Mouse (Mus musculus): ENCODE measurements around the gene Tcaim.
"Not testable (repeated sequence)": the region's sequence is repeated elsewhere in the genome, so short reads cannot be mapped to it uniquely, and the experiment has no call there.

GRCm38 (mm10) chr9:122847811-122848311 is 42.5 kb downstream of the Tcaim start:
- not testable (repeated sequence) for TF ChIP-seq CTCF (IDR thresholded peaks at IDR 0.05; ENCODE audit: low read depth, low read length); POLR2A (IDR thresholded peaks at IDR 0.05; ENCODE audit: extremely low read depth, insufficient read depth, low read length)
